Mouse (Mus musculus): Measurements from ENCODE around the gene Tcap. TPM values are rescaled to one million over a fixed set of nuclear protein-coding genes. Genes with fewer than 3 reads are reported as not detected.

The Tcap gene
- polyA plus RNA-seq, 1 experiment from 2014 or later = 86.0 TPM

- Histone ChIP-seq H3K9me3 (no peaks in the 10 kb centered on the region), H3K27ac (peak overlapping the region; percentile 91; the same call in 1 of the 2 replicates), H3K36me3 (0 out of 2 replicates have a peak, but pooled peaks cover 2% of the 10 kb centered on the region), H3K27me3 (ENCODE audit: insufficient read depth, poor library complexity, severe bottlenecking) (peaks cover 84% of the 10 kb centered on the region), H3K4me1 (peaks cover 100% of the 10 kb centered on the region), H3K4me3 (no peak overlapping the region)
- WGBS = 73% methylated on average over 10 of the region's 10 CpGs
- no peak for DNase-seq (ENCODE audit: low spot score)
Measured at GRCm38 (mm10) chr11:98388282-98388681, 4.7 kb downstream of the Tcap start.

DNA sequence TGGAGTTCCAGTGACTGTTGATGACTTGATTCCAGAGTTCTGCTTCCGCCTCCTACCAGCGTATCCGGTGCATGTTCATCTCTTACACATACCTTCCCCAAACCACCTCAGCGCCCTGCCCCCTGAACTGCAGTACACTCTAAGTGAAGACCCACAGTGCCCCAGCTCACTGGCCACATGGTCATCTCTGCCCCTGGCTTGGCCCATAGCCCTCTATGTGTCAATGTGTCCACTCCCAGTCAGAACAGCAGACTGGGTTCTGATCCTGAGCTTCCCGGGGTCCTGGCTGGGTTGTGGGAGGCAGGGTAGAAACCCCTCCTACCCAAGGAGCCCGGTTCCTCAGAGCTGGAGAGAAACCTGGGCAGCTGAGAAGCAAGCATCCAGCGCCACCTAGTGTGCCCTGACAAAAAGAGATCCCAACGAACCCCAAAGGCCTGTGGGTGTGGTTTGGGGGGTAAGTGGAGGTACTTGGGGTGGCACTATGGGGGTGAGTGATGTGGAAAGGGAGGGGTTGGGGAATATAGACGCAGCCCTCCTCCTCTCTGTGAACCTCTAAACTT is 5.7 kb downstream of the Tcap start:
- Histone ChIP-seq H3K27ac (peak overlapping the region; percentile 91; the same call in 1 of the 2 replicates), H3K27me3 (ENCODE audit: insufficient read depth, poor library complexity, severe bottlenecking) (peaks cover 79% of the 10 kb centered on the region), H3K36me3 (0 out of 2 replicates have a peak, but pooled peaks cover 2% of the 10 kb centered on the region), H3K4me3 (no peak overlapping the region; the same call in 1 of the 2 replicates), H3K9me3 (no peaks in the 10 kb centered on the region), H3K4me1 (peaks cover 100% of the 10 kb centered on the region)
- no peak for DNase-seq (ENCODE audit: low spot score)
- 18% methylated on average over 9 of the region's 9 CpGs for WGBS

DNA sequence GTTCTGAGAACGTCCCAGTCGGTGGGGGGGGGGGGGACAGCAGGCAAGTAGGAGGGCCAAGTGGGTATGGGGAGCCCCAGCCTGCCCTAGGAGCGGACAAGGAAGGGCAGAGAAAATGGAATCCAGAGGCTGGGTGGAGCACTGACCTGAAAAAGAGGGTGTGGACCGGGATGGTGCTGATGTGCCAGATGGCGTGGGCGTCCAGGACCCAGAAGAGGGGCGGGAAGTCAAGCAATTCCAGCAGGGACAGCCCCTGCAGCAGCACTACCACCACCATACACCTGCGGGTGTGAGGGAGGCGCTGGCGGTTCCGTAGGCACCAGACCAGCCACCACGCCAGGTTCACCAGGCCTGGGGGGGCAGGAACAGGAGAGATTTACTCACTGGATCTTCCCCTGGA is 6.5 kb downstream of the Tcap start:
- WGBS = 69% methylated on average over 12 of the region's 12 CpGs

DNA sequence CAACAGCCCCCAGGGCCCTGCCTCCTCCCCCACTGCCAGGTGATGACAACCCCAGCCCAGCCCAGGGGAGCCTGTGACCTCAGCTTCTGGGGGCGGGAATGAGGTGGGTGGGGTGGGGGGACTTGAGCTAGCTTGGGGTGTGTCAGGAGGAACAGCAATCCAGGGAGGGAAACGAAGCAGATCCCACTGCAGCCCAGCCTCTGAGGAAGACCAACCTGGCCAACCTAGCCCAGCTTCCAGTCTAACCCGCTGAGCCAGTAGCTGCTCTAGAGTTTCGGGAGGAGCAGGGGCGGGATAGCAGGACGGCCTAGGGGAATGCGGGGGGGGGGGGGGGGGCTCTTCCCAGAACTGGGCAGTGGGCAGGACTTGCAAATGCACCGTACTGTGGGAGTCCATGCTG is 8.4 kb downstream of the Tcap start:
- H3K36me3 ChIP-seq = 0 out of 2 replicates have a peak, but pooled peaks cover 7% of the 10 kb centered on the region
- H3K4me3 ChIP-seq = peak overlapping the region; percentile 39
- H3K27me3 ChIP-seq (ENCODE audit: insufficient read depth, poor library complexity, severe bottlenecking) = peaks cover 52% of the 10 kb centered on the region
- WGBS = 5% methylated on average over 8 of the region's 8 CpGs
- peak overlapping the region; percentile 91 for H3K27ac ChIP-seq
- H3K4me1 ChIP-seq = peaks cover 95% of the 10 kb centered on the region
- no peak for DNase-seq (ENCODE audit: low spot score)
- no peaks in the 10 kb centered on the region for H3K9me3 ChIP-seq

More for the DNA sequence above, 6.5 kb downstream of the Tcap start:
- peaks cover 71% of the 10 kb centered on the region for H3K27me3 ChIP-seq (ENCODE audit: insufficient read depth, poor library complexity, severe bottlenecking)
- H3K4me3 ChIP-seq = no peak overlapping the region
- peaks cover 100% of the 10 kb centered on the region for H3K4me1 ChIP-seq
- no peaks in the 10 kb centered on the region for H3K9me3 ChIP-seq
- H3K27ac ChIP-seq = peak overlapping the region; percentile 91
- no peak for DNase-seq (ENCODE audit: low spot score)
- 0 out of 2 replicates have a peak, but pooled peaks cover 2% of the 10 kb centered on the region for H3K36me3 ChIP-seq

DNA sequence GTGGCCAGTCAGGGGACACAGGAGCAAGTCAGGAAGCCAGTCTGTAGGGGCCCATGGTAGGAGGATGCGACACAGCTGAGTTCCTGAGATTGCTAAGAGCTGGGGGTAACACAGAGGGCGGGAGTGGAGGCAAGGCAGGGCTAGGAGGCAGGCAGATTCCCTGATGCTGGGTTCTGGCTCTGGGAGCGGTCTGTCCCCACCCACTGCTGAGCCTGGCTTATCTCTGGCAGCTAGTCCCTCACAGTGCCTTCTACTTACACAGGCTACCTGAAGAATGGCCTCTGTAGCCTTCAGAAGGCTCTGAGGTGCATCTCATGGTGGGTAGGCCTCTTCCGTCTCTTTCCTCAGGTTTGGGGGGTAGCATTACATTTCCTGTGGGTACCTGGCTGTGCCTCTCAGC is 9.0 kb downstream of the Tcap start:
- peaks cover 9% of the 10 kb centered on the region for H3K36me3 ChIP-seq
- H3K4me1 ChIP-seq = peaks cover 91% of the 10 kb centered on the region
- H3K27ac ChIP-seq = peak overlapping the region; percentile 91
- H3K4me3 ChIP-seq = peak overlapping the region; percentile 39
- 13% methylated on average over 4 of the region's 4 CpGs for WGBS
- no peaks in the 10 kb centered on the region for H3K9me3 ChIP-seq
- H3K27me3 ChIP-seq (ENCODE audit: insufficient read depth, poor library complexity, severe bottlenecking) = peaks cover 46% of the 10 kb centered on the region
- DNase-seq (ENCODE audit: low spot score) = no peak

DNA sequence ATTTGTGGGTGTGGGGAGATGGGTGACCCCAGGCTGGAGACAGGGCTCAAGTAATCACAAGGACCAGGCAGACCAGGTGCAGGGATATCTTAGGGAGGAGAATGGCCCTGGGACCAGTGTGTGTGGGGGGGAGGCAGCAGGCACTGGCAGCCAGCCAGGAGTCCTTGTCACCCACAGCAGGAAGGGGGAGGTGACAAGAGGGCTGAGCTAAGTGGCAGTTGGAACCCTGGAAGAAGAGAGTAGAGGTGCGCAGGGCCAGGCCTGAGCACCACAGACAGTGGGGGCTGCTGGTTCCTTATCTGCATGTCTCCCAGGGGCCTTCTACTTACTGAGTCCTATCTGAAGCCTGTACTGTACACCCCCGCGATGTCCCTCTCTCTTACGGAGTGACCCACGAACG is 9.7 kb downstream of the Tcap start:
- H3K27me3 ChIP-seq (ENCODE audit: insufficient read depth, poor library complexity, severe bottlenecking) = peaks cover 39% of the 10 kb centered on the region
- peaks cover 87% of the 10 kb centered on the region for H3K4me1 ChIP-seq
- peaks cover 11% of the 10 kb centered on the region for H3K36me3 ChIP-seq
- 20% methylated on average over 6 of the region's 6 CpGs for WGBS
- H3K27ac ChIP-seq = peak overlapping the region; percentile 91
- peak overlapping the region; percentile 19; the same call in 1 of the 2 replicates for H3K4me3 ChIP-seq
- H3K9me3 ChIP-seq = no peaks in the 10 kb centered on the region
- DNase-seq (ENCODE audit: low spot score) = peak; percentile 91

GRCm38 (mm10) chr11:98394301-98394700 is 10.7 kb downstream of the Tcap start:
- Histone ChIP-seq H3K27me3 (ENCODE audit: insufficient read depth, poor library complexity, severe bottlenecking) (peaks cover 31% of the 10 kb centered on the region), H3K4me1 (peaks cover 77% of the 10 kb centered on the region), H3K9me3 (no peaks in the 10 kb centered on the region), H3K36me3 (peaks cover 11% of the 10 kb centered on the region), H3K27ac (peak overlapping the region; percentile 91), H3K4me3 (peak overlapping the region; percentile 28)
- WGBS = 20% methylated on average over 6 of the region's 6 CpGs
- peak; percentile 90 for DNase-seq (ENCODE audit: low spot score)

GRCm38 (mm10) chr11:98395041-98395440 is 11.4 kb downstream of the Tcap start:
- peak overlapping the region; percentile 91 for H3K27ac ChIP-seq
- no peak for DNase-seq (ENCODE audit: low spot score)
- no peak overlapping the region for H3K4me3 ChIP-seq
- WGBS = 49% methylated on average over 4 of the region's 4 CpGs
- peaks cover 77% of the 10 kb centered on the region for H3K4me1 ChIP-seq
- H3K9me3 ChIP-seq = no peaks in the 10 kb centered on the region
- peaks cover 11% of the 10 kb centered on the region for H3K36me3 ChIP-seq
- H3K27me3 ChIP-seq (ENCODE audit: insufficient read depth, poor library complexity, severe bottlenecking) = peaks cover 24% of the 10 kb centered on the region

DNA sequence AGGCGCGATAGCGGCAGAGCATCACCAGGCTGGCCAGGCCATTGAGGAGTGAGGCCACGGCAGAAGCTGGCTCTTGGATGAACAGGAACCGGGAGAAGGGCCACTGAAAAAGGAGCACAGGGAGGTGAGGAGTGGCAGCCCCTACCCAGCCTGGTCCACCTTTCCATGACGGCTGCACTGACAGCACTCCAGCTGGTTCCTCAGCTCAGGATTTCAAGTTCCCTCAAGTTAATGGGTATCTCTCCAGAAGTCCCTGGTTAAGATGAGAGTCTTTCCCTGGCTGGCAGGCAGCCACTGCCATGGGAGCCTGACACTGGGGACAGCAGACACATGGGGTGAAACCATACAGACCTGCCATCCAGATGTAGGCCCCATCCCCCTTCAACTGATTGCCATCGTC is 14.3 kb downstream of the Tcap start:
- peaks cover 11% of the 10 kb centered on the region for H3K36me3 ChIP-seq
- H3K9me3 ChIP-seq = no peaks in the 10 kb centered on the region
- no peaks in the 10 kb centered on the region; the same call in 1 of the 2 replicates for H3K27me3 ChIP-seq (ENCODE audit: insufficient read depth, poor library complexity, severe bottlenecking)
- peak overlapping the region; percentile 98 for H3K27ac ChIP-seq
- WGBS = 92% methylated on average over 7 of the region's 7 CpGs
- H3K4me1 ChIP-seq = peaks cover 57% of the 10 kb centered on the region
- no peak overlapping the region for H3K4me3 ChIP-seq
- DNase-seq (ENCODE audit: low spot score) = no peak

DNA sequence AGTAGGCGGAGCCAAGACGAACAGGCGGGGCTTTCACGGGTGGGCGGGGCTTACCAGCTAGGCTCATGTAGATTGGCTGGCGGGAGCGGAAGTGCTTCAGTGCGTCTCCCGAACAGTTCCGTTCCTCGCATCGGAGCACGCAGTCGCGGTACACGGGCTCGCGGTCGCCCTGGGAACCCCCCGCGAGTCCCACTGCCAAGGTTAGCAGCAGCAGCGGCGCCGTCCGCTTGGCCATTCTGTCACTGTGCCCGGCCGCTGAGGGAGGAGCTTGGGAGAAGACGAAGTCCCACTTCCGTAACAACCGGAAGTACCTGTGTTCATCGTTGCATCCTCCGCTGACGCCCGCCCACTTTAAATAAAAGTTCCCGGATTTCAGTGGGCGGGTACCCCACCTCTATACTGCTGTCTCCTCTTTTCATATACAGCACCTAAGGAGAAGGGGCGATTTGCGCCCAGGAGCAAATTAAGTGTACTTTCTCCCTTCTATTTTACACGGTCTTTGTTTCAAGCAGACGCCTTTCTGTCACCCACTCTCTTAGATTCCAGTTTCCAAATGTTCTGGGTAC is 16.6 kb downstream of the Tcap start, which contains the start of gene Pgap3:
Pgap3 (minus strand) TSS at position 330 of the 566 bp plus-strand sequence.
- Histone ChIP-seq H3K27ac (peak within 1 kb of the TSS; percentile 98), H3K36me3 (peaks cover 11% of the 10 kb centered on the region), H3K9me3 (no peaks in the 10 kb centered on the region), H3K4me1 (peaks cover 34% of the 10 kb centered on the region), H3K4me3 (peak within 1 kb of the TSS; percentile 83), H3K27me3 (ENCODE audit: insufficient read depth, poor library complexity, severe bottlenecking) (no peaks in the 10 kb centered on the region; the same call in 1 of the 2 replicates)
- DNase-seq (ENCODE audit: low spot score) = peak; percentile 96
- under 1% methylated on average over 40 of the region's 40 CpGs for WGBS

DNA sequence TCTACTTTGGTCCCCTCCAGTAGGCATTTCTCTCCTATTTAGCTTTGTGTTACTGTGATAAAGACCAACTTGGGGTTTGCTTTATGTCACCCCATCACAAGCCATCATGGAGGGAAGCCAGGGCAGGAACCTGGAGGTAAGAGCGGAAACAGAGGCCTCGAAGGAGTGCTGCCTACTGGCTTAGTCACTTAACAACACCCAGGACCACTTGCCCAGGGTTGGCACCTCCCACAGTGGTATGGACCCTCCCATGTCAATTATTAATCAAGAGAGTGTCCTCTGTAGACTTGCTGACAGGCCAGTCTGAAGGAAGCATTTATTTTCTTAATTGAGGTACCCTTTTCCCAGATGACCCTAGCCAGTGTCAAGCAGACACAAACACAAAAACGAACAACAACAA is 17.2 kb downstream of the Tcap start:
- Histone ChIP-seq H3K9me3 (no peaks in the 10 kb centered on the region), H3K4me3 (peak overlapping the region; percentile 83), H3K27ac (peak overlapping the region; percentile 98), H3K27me3 (ENCODE audit: insufficient read depth, poor library complexity, severe bottlenecking) (no peaks in the 10 kb centered on the region; the same call in 1 of the 2 replicates), H3K4me1 (peaks cover 32% of the 10 kb centered on the region), H3K36me3 (peaks cover 11% of the 10 kb centered on the region)
- WGBS = 62% methylated on average over 3 of the region's 3 CpGs
- no peak for DNase-seq (ENCODE audit: low spot score)

DNA sequence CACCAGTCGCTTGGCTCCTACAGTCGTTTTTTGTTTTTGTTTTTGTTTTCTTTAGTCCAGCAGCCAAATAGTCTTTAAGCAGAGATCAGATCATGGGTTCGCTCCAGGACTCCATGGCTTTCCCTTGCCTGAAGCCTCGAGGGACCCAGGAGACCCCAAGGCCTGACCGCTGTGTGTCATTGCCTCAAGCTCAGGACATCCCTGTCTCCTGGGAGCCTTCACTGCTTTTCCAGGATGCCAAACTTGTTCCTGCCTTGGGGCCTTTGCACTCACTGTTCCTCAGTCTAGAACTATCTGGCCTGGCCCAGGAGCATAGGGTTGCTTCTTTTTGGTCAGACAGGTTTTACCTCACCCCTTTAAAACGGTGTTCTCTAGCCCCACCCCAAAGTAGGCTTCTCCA is 23.0 kb downstream of the Tcap start:
- Histone ChIP-seq H3K9me3 (no peaks in the 10 kb centered on the region), H3K4me1 (peaks cover 24% of the 10 kb centered on the region), H3K27me3 (ENCODE audit: insufficient read depth, poor library complexity, severe bottlenecking) (peaks cover 9% of the 10 kb centered on the region), H3K36me3 (no peaks in the 10 kb centered on the region), H3K4me3 (no peak overlapping the region), H3K27ac (no peak overlapping the region)
- no peak for DNase-seq (ENCODE audit: low spot score)
- WGBS = 74% methylated on average over 6 of the region's 6 CpGs

- no peaks in the 10 kb centered on the region for H3K9me3 ChIP-seq
- H3K36me3 ChIP-seq = no peaks in the 10 kb centered on the region
- DNase-seq (ENCODE audit: low spot score) = no peak
- H3K27me3 ChIP-seq (ENCODE audit: insufficient read depth, poor library complexity, severe bottlenecking) = peaks cover 9% of the 10 kb centered on the region; the same call in 1 of the 2 replicates
- peak overlapping the region; percentile 43 for H3K4me3 ChIP-seq
- WGBS = 61% methylated on average over 8 of the region's 8 CpGs
- peak overlapping the region; percentile 84 for H3K27ac ChIP-seq
- H3K4me1 ChIP-seq = peaks cover 42% of the 10 kb centered on the region
Measured at GRCm38 (mm10) chr11:98408872-98409271, 25.3 kb downstream of the Tcap start.
